Mouse (Mus musculus) myocyte (in vitro differentiated cells): Measurements from ENCODE around the gene Rdh5. TPM values are rescaled to one million over a fixed set of nuclear protein-coding genes. Genes with fewer than 3 reads are reported as not detected.

ENCODE experiments used
- H3K27me3 ChIP-seq: one replicate; pipeline ENCODE4 v1.6.1; 2011; ENCODE audit not compliant: control insufficient read depth, insufficient read depth, insufficient read length
- H3K36me3 ChIP-seq: one replicate; pipeline ENCODE4 v1.6.1; 2011; ENCODE audit not compliant: control insufficient read depth, insufficient read depth
- H3K4me2 ChIP-seq: one replicate; pipeline ENCODE4 v1.6.1; 2011; ENCODE audit warnings: low read depth, control low read depth
- H3K4me3 ChIP-seq: one replicate; pipeline ENCODE4 v1.5.1; 2011; ENCODE audit warnings: mild to moderate bottlenecking, control low read depth, moderate library complexity
- H3K79me2 ChIP-seq: one replicate; pipeline ENCODE4 v1.6.1; 2011; ENCODE audit not compliant: control insufficient read depth, insufficient read depth
- H3ac ChIP-seq: one replicate; pipeline ENCODE4 v1.6.1; 2011; ENCODE audit not compliant: control insufficient read depth, insufficient read length
- CEBPB ChIP-seq: IDR thresholded peaks from 2 replicates; pipeline ENCODE4 v1.6.1; 2011; ENCODE audit warnings: mild to moderate bottlenecking, moderate library complexity; ENCODE audit not compliant: poor library complexity, insufficient read depth, severe bottlenecking
- E2F4 ChIP-seq: IDR thresholded peaks from one replicate; pipeline ENCODE4 v1.6.1; 2011; ENCODE audit warnings: mild to moderate bottlenecking, control low read depth, moderate library complexity; ENCODE audit not compliant: insufficient read depth
- MAX ChIP-seq: IDR thresholded peaks from one replicate; pipeline ENCODE4 v1.6.1; 2011; ENCODE audit warnings: low read depth, mild to moderate bottlenecking, control low read depth
- MYOD1 ChIP-seq, 3 experiments: IDR thresholded peaks; one replicate each; pipeline ENCODE4 v1.6.1; 2011; ENCODE audit warnings: control low read depth in 2 of 3, low read depth in 2 of 3, mild to moderate bottlenecking in 2 of 3, moderate library complexity in 1 of 3; ENCODE audit not compliant: insufficient read length in 2 of 3, control insufficient read depth in 1 of 3
- MYOG ChIP-seq, 3 experiments: IDR thresholded peaks; one replicate each; pipeline ENCODE4 v1.6.1; 2011; ENCODE audit warnings: control low read depth in 2 of 3, low read depth in 2 of 3, mild to moderate bottlenecking in 2 of 3; ENCODE audit not compliant: insufficient read length in 2 of 3, control insufficient read depth in 1 of 3, insufficient read depth in 1 of 3
- POLR2A ChIP-seq: IDR thresholded peaks from one replicate; pipeline ENCODE4 v1.6.1; 2011; ENCODE audit warnings: low read depth, mild to moderate bottlenecking, control low read depth, moderate library complexity; ENCODE audit not compliant: insufficient read length
- POLR2AphosphoS2 ChIP-seq: IDR thresholded peaks from one replicate; pipeline ENCODE4 v1.6.1; 2011; ENCODE audit warnings: low read depth, control low read depth; ENCODE audit not compliant: insufficient read length
- REST ChIP-seq: IDR thresholded peaks from one replicate; pipeline ENCODE4 v1.6.1; 2011; ENCODE audit warnings: mild to moderate bottlenecking, control low read depth, moderate library complexity; ENCODE audit not compliant: insufficient read depth, insufficient read length
- SRF ChIP-seq: IDR thresholded peaks from one replicate; pipeline ENCODE4 v1.6.1; 2011; ENCODE audit warnings: low read depth; ENCODE audit not compliant: control insufficient read depth, insufficient read length
- TCF12 ChIP-seq: IDR thresholded peaks from one replicate; pipeline ENCODE4 v1.6.1; 2011; ENCODE audit warnings: mild to moderate bottlenecking, control low read depth; ENCODE audit not compliant: poor library complexity, insufficient read depth, severe bottlenecking
- TCF3 ChIP-seq: IDR thresholded peaks from one replicate; pipeline ENCODE4 v1.6.1; 2011; ENCODE audit warnings: low read depth, control low read depth; ENCODE audit not compliant: insufficient read length
- USF1 ChIP-seq: IDR thresholded peaks from one replicate; pipeline ENCODE4 v1.6.1; 2011; ENCODE audit warnings: low read depth, mild to moderate bottlenecking, control low read depth, moderate library complexity
- polyA plus RNA-seq: library from polyadenylated mRNA; unstranded; fragments of >200 nt; fragmentation: generic; extraction: Trizol; gene quantifications from one replicate; pipeline ENCODE4 v1.2.1, GENCODE M21; 2012; ENCODE audit warnings: missing spikeins

The Rdh5 gene
- polyA plus RNA-seq, 1 experiment: 63.3 TPM

DNA sequence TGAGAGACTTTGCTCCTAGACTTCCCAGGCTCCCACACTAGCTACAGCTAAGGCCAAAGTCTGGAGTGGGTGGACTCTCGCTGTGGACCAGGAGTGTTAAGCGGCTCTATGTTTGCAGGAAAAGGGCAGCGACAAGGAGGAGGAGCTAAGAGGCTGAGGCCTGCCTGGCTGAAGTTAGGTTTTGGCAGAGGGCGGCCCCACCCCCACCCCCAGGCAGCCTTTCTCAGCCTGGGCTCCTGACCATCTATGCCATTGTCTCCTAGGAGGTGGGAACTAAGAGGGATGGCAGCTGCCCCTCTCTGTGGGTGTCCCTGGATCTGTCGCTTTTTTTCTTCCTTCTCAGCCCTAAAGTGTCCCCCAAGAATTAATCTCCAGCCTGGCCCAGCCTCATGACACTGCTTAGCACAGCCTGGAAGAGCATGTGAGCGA, 3.5 kb downstream of the Rdh5 start:
- peaks cover 32% of the 10 kb centered on the region for H3K36me3 ChIP-seq
- H3K4me2 ChIP-seq: peak overlapping the region; percentile 92
- H3ac ChIP-seq: peak overlapping the region; percentile 0
- peaks cover 20% of the 10 kb centered on the region for H3K79me2 ChIP-seq
- peak; percentile 91 for TF ChIP-seq POLR2AphosphoS2
- peak in 2 of 3 experiments; percentile 22 to 28 for TF ChIP-seq MYOD1 (IDR thresholded peaks at IDR 0.05; ENCODE audit: control insufficient read depth in 1 of 3, insufficient read length in 2 of 3, low read depth in 2 of 3)
- no peak for TF ChIP-seq MAX
- no peak for TF ChIP-seq REST
- no peak for TF ChIP-seq TCF12
- no peak for TF ChIP-seq E2F4
- TF ChIP-seq SRF: peak; percentile 53
- TF ChIP-seq POLR2A: peak; percentile 50
- TF ChIP-seq CEBPB: no peak
- TF ChIP-seq MYOG (IDR thresholded peaks at IDR 0.05; ENCODE audit: control insufficient read depth in 1 of 3, insufficient read depth in 1 of 3, insufficient read length in 2 of 3, low read depth in 2 of 3): no peak
- no peak for TF ChIP-seq USF1
- TF ChIP-seq TCF3: no peak
- peak overlapping the region; percentile 5 for H3K4me3 ChIP-seq
- no peaks in the 10 kb centered on the region for H3K27me3 ChIP-seq

DNA sequence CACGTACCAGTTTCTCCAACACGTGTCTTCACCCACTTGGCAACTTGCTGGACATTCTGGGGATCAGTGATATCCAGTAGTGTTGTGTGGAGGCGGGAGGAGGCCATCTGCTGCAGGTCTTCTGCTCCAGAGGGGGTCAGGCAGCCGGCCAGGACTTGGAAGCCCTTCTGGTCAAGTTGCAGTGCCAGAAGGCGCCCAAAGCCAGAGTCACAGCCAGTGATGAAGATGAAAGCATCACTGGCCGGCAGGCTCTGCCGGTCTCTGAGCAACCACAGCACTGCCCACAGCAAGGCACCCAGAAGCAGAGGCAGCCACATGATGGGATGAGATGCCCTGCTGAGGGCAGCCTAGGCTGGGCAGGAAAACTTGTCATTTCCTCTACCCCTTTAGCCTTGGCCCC, 4.4 kb downstream of the Rdh5 start:
- H3K36me3 ChIP-seq: peaks cover 42% of the 10 kb centered on the region
- TF ChIP-seq E2F4: no peak
- no peak for TF ChIP-seq REST
- TF ChIP-seq POLR2A: peak; percentile 82
- no peak for TF ChIP-seq SRF
- TF ChIP-seq CEBPB: no peak
- TF ChIP-seq MAX: no peak
- TF ChIP-seq MYOG (IDR thresholded peaks at IDR 0.05; ENCODE audit: control insufficient read depth in 1 of 3, insufficient read depth in 1 of 3, insufficient read length in 2 of 3, low read depth in 2 of 3): peak in 2 of 3 experiments; percentile 19 to 20
- TF ChIP-seq POLR2AphosphoS2: peak; percentile 94
- no peak for TF ChIP-seq TCF3
- peak; percentile 34 for TF ChIP-seq USF1
- TF ChIP-seq TCF12: no peak
- peak in 2 of 3 experiments; percentile 67 to 80 for TF ChIP-seq MYOD1 (IDR thresholded peaks at IDR 0.05; ENCODE audit: control insufficient read depth in 1 of 3, insufficient read length in 2 of 3, low read depth in 2 of 3)
- peaks cover 24% of the 10 kb centered on the region for H3K79me2 ChIP-seq
- H3ac ChIP-seq: peak overlapping the region; percentile 0
- H3K27me3 ChIP-seq: no peaks in the 10 kb centered on the region
- peak overlapping the region; percentile 5 for H3K4me3 ChIP-seq
- peak overlapping the region; percentile 92 for H3K4me2 ChIP-seq

GRCm38 (mm10) chr10:128917400-128917799, 5.3 kb downstream of the Rdh5 start:
- H3K79me2 ChIP-seq: peaks cover 32% of the 10 kb centered on the region
- H3K4me2 ChIP-seq: peak overlapping the region; percentile 92
- no peak overlapping the region for H3ac ChIP-seq
- peak overlapping the region; percentile 5 for H3K4me3 ChIP-seq
- H3K36me3 ChIP-seq: peaks cover 47% of the 10 kb centered on the region
- H3K27me3 ChIP-seq: no peaks in the 10 kb centered on the region
- TF ChIP-seq USF1 (no peak), REST (no peak), TCF3 (no peak), MAX (no peak), E2F4 (no peak), MYOD1 (IDR thresholded peaks at IDR 0.05; ENCODE audit: control insufficient read depth in 1 of 3, insufficient read length in 2 of 3, low read depth in 2 of 3) (no peak), TCF12 (no peak), SRF (no peak), POLR2A (peak; percentile 51), POLR2AphosphoS2 (peak; percentile 56), MYOG (IDR thresholded peaks at IDR 0.05; ENCODE audit: control insufficient read depth in 1 of 3, insufficient read depth in 1 of 3, insufficient read length in 2 of 3, low read depth in 2 of 3) (no peak), CEBPB (no peak)

DNA sequence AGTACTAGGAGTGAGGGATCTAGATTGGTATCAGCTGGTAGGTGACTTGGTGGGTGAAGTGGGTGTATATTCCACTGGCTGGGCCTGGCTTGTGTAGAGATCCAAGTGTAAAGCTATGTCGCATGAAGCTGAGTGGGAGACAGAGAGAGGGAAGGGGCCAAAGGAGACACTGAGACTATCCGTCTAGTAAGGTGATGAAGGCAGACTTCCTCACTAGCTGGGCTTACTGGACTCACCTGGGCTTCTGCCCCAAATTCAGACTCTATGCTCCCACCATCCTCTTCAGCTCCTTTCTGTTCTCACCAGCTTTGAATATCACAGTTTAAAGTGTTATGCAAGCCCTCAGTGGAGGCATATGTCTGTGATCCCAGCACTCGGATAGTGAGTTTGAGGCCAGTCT, 6.0 kb downstream of the Rdh5 start:
- H3K79me2 ChIP-seq: peaks cover 40% of the 10 kb centered on the region
- H3ac ChIP-seq: no peak overlapping the region
- TF ChIP-seq POLR2A (peak; percentile 47), E2F4 (no peak), POLR2AphosphoS2 (peak; percentile 91)
- H3K36me3 ChIP-seq: peaks cover 53% of the 10 kb centered on the region
- peak overlapping the region; percentile 92 for H3K4me2 ChIP-seq
- H3K4me3 ChIP-seq: no peak overlapping the region
- no peaks in the 10 kb centered on the region for H3K27me3 ChIP-seq

DNA sequence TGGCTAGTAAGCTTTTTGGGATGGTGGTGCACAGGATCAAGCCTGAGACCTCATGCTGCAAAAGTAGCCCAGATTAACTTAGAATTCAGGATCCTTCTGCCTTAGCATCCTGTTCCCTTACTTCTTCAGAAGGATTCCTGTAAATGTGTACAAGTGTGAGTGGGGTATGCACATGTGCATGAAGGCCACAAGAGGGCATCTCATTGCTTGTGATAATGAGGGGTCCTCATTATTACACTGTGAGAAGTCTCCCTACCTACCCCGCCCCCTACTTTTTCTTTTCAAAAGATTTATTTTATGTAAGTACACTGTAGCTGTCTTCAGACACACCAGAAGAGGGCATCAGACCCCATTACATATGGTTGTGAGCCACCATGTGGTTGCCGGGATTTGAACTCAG, 7.1 kb downstream of the Rdh5 start:
- no peaks in the 10 kb centered on the region for H3K27me3 ChIP-seq
- peaks cover 61% of the 10 kb centered on the region for H3K36me3 ChIP-seq
- no peak overlapping the region for H3ac ChIP-seq

More for the DNA sequence above, 7.1 kb downstream of the Rdh5 start:
- TF ChIP-seq MYOG (IDR thresholded peaks at IDR 0.05; ENCODE audit: control insufficient read depth in 1 of 3, insufficient read depth in 1 of 3, insufficient read length in 2 of 3, low read depth in 2 of 3): no peak
- TF ChIP-seq POLR2AphosphoS2: peak; percentile 55
- Histone ChIP-seq H3K79me2 (peaks cover 51% of the 10 kb centered on the region), H3K4me2 (peak overlapping the region; percentile 93), H3K4me3 (no peak overlapping the region)
